Mouse (Mus musculus): ENCODE data around the gene Fgfr2.

DNA sequence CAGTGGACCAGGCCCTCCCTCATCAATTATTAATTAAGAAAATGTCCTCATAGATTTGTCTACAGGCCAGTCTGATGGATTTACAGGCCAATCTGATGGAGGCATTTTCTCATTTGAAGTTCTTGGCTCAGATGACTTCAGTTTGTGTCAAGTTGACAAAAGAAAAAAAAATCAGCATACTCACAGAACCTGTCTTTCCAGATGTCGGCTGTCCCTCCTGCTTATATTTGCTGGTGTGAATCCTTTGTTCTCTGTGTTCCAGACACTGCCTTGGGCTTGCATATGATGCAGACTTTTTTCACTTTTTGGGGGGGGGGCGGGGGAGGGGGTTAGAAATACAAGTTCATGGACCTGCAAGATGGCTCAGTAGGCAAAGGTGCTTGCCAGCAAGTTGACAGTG, 1472.9 kb downstream of the Fgfr2 start:
- no peak for TF ChIP-seq CHD2 (IDR thresholded peaks at IDR 0.05; ENCODE audit: low read depth, low read length)
- TF ChIP-seq ZNF384 (IDR thresholded peaks at IDR 0.05; ENCODE audit: low read depth, low read length), result no peak
- TF ChIP-seq MAFK (IDR thresholded peaks at IDR 0.05; ENCODE audit: insufficient read depth, low read depth, low read length), result no peak
